Mouse (Mus musculus) spleen, postnatal 36 days (tissue): ENCODE measurements around the gene Ceacam9.
"Not testable (repeated sequence)": the region's sequence is repeated elsewhere in the genome, so short reads cannot be mapped to it uniquely, and the experiment has no call there.

Source experiments
- DNase-seq, 2 experiments: peaks; one replicate each; pipeline ENCODE4 v3.0.0; 2022; ENCODE audit warnings: low spot score in 2 of 2, mixed read lengths in 1 of 2

Gene Ceacam9

GRCm38 (mm10) chr7:16721629-16722028, at the start of gene Ceacam9:
Gene Ceacam9, plus strand, starts transcription at chr7:16721929.
- no peak for DNase-seq

DNA sequence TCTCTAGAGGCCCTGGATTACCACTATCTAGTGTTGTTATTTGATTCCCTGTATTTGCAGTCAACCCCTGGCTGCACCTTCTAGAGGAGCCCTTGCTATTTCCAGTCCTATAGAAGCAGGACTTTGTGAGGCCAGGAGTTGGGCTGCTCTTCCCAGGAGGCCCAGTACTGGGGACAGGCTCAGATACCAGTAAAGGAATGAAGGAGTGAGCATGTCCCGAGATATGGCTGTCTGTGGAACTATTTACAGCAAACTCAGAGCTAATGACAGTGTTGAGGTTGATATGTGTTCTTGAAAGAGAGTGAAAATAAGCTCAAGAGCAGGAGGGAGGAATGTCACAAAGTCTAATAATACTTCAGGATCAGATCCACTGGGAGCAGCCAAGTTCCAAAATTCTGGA, 47.9 kb upstream of the Ceacam9 start:
- no peak for DNase-seq

DNA sequence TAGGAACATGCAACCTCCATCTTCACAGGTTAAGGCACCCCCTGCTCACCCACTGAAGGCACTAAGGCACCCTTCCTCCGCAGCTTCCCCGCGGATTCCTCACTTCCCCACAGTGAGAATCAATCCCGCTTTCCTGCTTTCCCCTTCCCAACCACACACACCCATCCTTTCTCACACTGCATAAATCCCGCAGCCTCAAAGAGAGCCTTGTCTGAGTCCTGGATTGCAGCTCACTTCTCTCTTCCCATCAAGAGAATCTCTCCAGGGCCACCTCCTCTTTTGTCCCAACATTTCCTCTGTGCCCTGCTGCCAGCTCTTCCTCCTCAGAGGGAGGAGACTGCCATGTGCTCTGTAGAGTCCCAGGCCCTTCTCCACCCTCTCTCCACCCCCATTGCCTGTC, 47.0 kb upstream of the Ceacam9 start:
- not testable (repeated sequence) for DNase-seq

DNA sequence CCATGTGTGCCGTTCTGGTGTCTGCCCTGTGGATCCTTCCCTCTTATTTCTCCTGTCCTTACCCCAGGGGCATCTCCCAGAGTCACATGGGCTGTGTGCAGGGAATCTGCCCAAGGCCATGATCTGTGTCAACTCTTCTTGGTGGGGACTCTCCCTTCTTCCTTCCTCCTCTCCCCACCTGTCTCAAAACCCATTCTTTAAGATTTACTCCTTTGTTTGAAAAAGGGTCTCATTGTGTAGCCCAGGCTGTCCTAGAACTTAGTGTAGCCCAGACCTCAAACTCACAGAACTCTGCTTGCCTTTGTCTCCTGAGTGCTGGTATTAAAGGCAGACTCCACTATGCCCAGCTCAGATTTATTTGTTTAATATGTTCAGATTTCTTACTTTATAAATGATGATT, 46.1 kb upstream of the Ceacam9 start, which contains the start of gene Ceacam15:
TSS of gene Ceacam15 (minus strand) at position 101 of the 400 bp plus-strand sequence.
- no peak for DNase-seq

GRCm38 (mm10) chr7:16680194-16680593, 41.5 kb upstream of the Ceacam9 start:
- DNase-seq, result peak in 1 of 2 experiments; percentile 3

DNA sequence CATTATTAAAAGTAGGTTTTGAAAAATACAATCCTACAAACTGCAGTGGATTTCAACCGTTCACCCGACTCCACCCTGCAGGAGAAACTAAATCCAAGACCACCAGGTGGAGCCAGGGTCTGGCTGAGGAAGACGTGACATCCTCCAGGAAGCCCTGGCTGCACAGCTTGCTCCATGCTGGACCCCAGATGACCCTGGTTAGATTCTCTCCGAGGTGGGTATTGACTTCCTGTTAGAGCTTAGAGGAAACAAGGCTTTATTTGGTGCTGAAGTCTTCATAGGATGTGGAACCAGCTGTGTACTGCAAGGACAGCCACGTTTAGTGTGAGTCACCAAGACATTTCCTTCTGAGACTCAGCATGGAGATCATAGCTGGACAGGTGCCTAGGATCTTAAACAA, 32.5 kb upstream of the Ceacam9 start:
- DNase-seq, result no peak

- peak; percentile 19 to 22 for DNase-seq
Observed at GRCm38 (mm10) chr7:16695025-16695424, 26.7 kb upstream of the Ceacam9 start.

- peak in 1 of 2 experiments; percentile 4 for DNase-seq
Observed at GRCm38 (mm10) chr7:16699042-16699441, 22.7 kb upstream of the Ceacam9 start.

DNA sequence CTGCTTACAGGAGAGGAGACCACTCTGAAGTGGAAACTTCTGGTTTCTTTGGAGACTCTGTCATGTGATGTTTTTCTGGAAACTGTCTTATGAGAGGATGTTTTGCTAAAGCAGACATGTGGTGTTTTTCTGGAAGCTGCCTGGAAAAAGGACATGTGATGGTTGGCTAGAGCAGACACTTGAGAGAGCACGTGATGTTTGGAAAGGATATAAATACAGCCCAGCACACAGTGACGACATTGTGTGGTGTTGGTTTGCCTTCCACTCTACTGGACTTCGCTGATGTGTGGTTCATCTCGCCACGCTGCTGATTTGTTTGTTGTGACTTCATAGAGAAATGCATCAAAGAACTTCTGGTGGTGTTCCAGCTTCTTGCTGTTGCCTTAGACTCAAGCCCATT, 21.1 kb upstream of the Ceacam9 start:
- DNase-seq, result no peak

- no peak for DNase-seq
Observed at GRCm38 (mm10) chr7:16706385-16706784, 15.3 kb upstream of the Ceacam9 start.

DNA sequence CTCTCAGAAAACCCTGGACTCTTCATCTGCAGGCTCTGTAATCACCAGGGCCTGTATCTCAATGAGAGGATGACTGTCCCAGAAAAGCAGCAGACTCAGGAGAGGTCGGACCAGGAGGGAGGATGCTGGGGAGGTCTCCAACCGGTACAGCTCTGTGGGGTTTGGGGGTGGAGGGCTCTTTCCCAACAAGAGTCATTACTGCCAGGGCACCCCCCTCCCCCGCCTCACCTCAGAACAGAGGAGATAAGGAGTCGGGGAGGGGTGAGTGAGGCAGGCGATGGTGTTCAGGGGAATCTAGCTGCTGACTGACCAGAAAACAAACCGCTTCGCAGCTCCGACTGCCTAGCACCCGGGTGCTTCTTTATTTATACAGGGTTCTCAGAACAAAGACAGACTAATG, 13.5 kb upstream of the Ceacam9 start:
- no peak for DNase-seq

DNA sequence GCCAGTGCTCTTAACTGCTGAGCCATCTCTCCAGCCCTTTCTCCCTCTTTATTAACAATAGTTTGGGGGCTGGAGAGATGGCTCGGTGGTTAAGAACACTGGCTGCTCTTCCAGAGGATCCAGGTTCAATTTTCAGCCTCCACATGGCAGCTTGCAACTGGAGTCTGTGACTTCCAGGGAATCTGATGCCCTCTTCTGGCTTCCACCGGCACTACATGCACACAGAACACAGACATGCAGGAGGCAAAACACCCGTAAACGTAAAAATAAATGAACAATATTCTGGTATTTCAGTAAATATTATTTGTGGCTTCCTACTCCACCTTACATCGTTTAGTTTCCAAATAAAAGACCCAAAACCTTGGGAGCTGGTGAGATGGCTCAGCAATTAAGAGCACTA, 11.1 kb upstream of the Ceacam9 start:
- no peak for DNase-seq

- no peak for DNase-seq
Observed at GRCm38 (mm10) chr7:16712633-16713415, 8.9 kb upstream of the Ceacam9 start.

- DNase-seq, result not testable (repeated sequence)
Observed at GRCm38 (mm10) chr7:16716456-16717152, 5.1 kb upstream of the Ceacam9 start.

DNA sequence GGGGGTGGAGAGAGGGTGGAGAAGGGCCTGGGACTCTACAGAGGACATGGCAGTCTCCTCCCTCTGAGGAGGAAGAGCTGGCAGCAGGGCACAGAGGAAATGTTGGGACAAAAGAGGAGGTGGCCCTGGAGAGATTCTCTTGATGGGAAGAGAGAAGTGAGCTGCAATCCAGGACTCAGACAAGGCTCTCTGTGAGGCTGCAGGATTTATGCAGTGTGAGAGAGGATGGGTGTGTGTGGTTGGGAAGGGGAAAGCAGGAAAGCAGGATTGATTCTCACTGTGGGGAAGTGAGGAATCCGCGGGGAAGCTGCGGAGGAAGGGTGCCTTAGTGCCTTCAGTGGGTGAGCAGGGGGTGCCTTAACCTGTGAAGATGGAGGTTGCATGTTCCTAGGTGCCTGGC, 761 bp downstream of the Ceacam9 start:
- not testable (repeated sequence) for DNase-seq

DNA sequence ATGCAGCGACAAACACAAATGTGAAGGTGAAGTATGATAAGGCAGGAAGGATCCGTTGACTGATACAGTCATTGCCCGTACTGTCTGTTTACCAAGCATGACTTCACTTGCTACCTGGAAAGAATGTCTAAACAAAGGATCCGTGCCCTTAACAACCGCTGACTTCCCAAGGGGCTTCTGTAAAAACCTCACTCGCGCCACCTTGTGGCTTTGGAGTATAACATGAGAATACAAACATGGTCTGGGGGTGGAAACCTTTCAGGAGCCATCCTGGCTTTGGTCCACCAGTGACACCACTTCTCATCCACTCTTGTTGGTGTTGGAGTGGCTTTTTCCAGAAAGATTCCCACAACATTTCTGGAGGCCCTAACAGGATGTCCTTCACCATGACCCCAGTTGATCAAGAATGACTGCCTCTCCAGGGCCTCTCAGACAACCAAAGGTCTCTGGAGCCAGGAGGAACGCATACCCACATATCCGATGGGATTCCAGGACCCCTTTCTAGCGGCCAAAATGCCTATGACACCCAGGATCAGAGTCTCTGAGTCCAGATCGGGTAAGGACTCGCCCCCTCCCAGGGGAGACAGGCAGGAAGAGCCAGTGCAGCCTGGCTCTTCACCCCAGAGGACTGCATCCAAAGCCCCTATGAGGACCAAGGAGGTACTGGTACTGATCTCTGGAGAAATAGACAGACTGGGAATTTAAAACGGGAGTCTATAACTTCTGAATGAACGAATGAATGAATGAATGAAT, 7.0 kb downstream of the Ceacam9 start:
- DNase-seq, result peak; percentile 50 to 69

- not testable (repeated sequence) for DNase-seq
Observed at GRCm38 (mm10) chr7:16729563-16729962, 7.8 kb downstream of the Ceacam9 start.

- DNase-seq, result no peak
Observed at GRCm38 (mm10) chr7:16730791-16731190, 9.1 kb downstream of the Ceacam9 start.

DNA sequence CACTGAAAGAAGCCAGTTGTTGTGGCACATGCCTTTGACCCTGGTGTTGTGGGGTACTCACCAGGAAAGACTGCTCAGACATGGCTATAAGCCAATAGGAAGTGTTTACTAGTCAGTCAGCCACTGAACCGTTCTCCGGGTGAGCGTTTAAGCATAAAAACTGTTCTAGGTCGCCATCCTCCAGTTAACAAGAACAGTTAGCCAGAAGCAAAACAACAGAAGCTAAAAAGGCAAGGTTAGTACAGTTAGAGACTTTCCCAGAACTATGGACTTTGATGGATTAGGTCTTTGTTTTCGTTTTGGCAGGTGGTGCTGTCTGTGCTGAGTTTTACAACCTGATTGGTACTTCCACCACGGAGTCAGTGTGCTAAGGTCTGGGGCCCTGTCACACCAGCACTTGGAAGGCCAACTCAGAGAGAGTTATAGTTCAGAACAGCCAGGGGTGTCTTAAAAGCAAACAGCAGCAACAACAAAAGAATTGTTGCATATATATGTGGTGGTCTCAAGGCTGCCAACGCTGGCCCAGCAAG, 10.2 kb downstream of the Ceacam9 start:
- peak; percentile 19 to 22 for DNase-seq

GRCm38 (mm10) chr7:16737606-16738072, 15.9 kb downstream of the Ceacam9 start:
- DNase-seq, result no peak

GRCm38 (mm10) chr7:16738073-16738696, 16.5 kb downstream of the Ceacam9 start, which contains the start of gene Ap2s1:
Gene Ap2s1, plus strand, starts transcription at chr7:16738410.
- DNase-seq, result peak; percentile 96 to 97
